Mouse (Mus musculus) liver, adult 2 months (tissue): ENCODE results near the gene Gm9999. TPM values are rescaled to one million over a fixed set of nuclear protein-coding genes. Genes with fewer than 3 reads are reported as not detected.
A peak's percentile ranks its signal among the peaks of the same experiment; 100 is the strongest.

ENCODE experiments used
- DNase-seq: peaks from one replicate; pipeline ENCODE4 v3.0.0-alpha.2; 2011; ENCODE audit warnings: low read depth, low spot score; ENCODE audit errors: extremely low read depth
- H3K27ac ChIP-seq: fragments of 200-500 bp; replicated peaks from 2 replicates; pipeline ENCODE4 v1.5.1; 2012; ENCODE audit warnings: low read depth, mild to moderate bottlenecking, control low read depth, inconsistent platforms, low read length; ENCODE audit not compliant: insufficient read depth
- H3K27me3 ChIP-seq: fragments of 200-500 bp; 2 replicates; pipeline ENCODE4 v1.6.1; 2012; ENCODE audit warnings: mild to moderate bottlenecking, moderate library complexity, low read length, inconsistent platforms; ENCODE audit not compliant: control insufficient read depth, insufficient read depth
- H3K36me3 ChIP-seq: fragments of 200-500 bp; 2 replicates; pipeline ENCODE4 v1.6.1; 2012; ENCODE audit warnings: low read length, inconsistent platforms; ENCODE audit not compliant: control insufficient read depth, insufficient read depth
- H3K4me1 ChIP-seq: fragments of 200-500 bp; 2 replicates; pipeline ENCODE4 v1.6.1; 2011; ENCODE audit warnings: low read length; ENCODE audit not compliant: control insufficient read depth, insufficient read depth
- H3K4me3 ChIP-seq: fragments of 200-500 bp; 2 replicates; pipeline ENCODE4 v1.5.1; 2011; ENCODE audit warnings: low read depth, mild to moderate bottlenecking, control low read depth, low read length, moderate library complexity; ENCODE audit not compliant: insufficient read depth
- H3K79me2 ChIP-seq: fragments of 200-500 bp; 2 replicates; pipeline ENCODE4 v1.6.1; 2012; ENCODE audit warnings: inconsistent platforms, mild to moderate bottlenecking, low read length, moderate library complexity; ENCODE audit not compliant: control insufficient read depth, insufficient read depth
- H3K9ac ChIP-seq: fragments of 200-500 bp; 2 replicates; pipeline ENCODE4 v1.6.1; 2012; ENCODE audit warnings: low read depth, mild to moderate bottlenecking, control low read depth, inconsistent platforms, low read length
- CTCF ChIP-seq: fragments of 200-500 bp; IDR thresholded peaks from 2 replicates; pipeline ENCODE4 v1.5.1; 2011; ENCODE audit warnings: low read depth, low read length, control low read depth
- POLR2A ChIP-seq: fragments of 200-500 bp; IDR thresholded peaks from 2 replicates; pipeline ENCODE4 v1.6.1; 2011; ENCODE audit warnings: low read length, control low read depth; ENCODE audit not compliant: insufficient read depth; ENCODE audit errors: extremely low read depth
- WGBS: fragments of 180-500 bp; shearing (Covaris S2); methylation state at CpG from one replicate; pipeline ENCODE4 v1.1.7; 2018; 5-methylcytosine and 5-hydroxymethylcytosine counted together
- polyA plus RNA-seq: library from polyadenylated mRNA; depleted of rRNA; stranded (reverse); fragments of >200 nt; gene quantifications from 2 replicates; pipeline ENCODE4 v1.2.3, GENCODE M21; 2012
- total RNA-seq: library from RNA; depleted of rRNA; stranded (reverse); fragments of >200 nt; gene quantifications from 2 replicates; pipeline ENCODE4 v1.2.3, GENCODE M21; 2014

The Gm9999 gene
- total and polyA plus RNA-seq, 2 experiments, result not detected

DNA sequence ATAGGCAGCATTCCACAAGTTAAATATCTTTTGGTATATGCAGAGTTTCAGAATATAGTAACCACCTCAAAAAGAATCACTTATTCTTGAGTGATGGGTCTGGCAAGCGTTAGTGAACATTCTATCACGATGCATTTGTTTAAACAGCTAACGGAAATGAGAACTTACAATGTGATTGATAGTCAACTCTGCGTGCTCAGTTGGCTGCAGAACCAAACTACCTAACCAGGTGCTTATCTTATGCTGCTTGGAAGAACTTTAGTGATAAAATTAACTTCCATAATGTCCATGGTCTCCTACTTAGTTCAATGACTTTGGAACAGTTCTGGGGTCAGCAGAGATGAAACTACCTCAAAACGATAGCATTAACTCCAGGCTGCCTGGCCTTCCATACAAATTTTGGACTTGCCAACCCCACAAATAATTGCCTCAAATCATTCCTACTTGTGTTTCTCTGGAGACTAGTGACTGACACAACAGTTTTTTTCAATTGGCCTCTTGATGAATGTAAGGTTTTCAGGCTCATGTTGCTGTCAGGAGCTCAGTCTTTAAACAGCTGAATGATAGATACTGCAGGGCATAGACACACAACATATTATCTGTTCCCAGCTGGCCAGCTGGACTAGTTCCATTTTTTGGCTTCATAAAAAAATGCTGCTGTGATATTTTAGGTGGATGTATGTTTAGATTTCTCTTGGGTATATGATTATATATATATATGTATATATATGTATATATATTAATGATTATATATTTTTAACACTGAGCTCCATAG, 17.9 kb downstream of the Gm9999 start:
- Histone ChIP-seq H3K27me3 (no peaks in the 10 kb centered on the region), H3K9ac (no peak overlapping the region), H3K36me3 (peaks cover 23% of the 10 kb centered on the region), H3K4me1 (peaks cover 22% of the 10 kb centered on the region), H3K79me2 (peaks cover 32% of the 10 kb centered on the region; the same call in 1 of the 2 replicates), H3K4me3 (no peak overlapping the region), H3K27ac (no peak overlapping the region)
- TF ChIP-seq POLR2A (no peak), CTCF (no peak)
- no peak for DNase-seq
- WGBS, result 34% methylated on average over 5 of the region's 5 CpGs

GRCm38 (mm10) chr7:47001900-47002275, 18.5 kb downstream of the Gm9999 start:
- 89% methylated on average over 4 of the region's 4 CpGs for WGBS
- no peak for TF ChIP-seq POLR2A
- peaks cover 18% of the 10 kb centered on the region for H3K36me3 ChIP-seq
- no peak overlapping the region for H3K9ac ChIP-seq
- no peaks in the 10 kb centered on the region for H3K27me3 ChIP-seq
- H3K79me2 ChIP-seq, result peaks cover 32% of the 10 kb centered on the region; the same call in 1 of the 2 replicates
- DNase-seq, result no peak
- peaks cover 24% of the 10 kb centered on the region for H3K4me1 ChIP-seq
- no peak overlapping the region for H3K27ac ChIP-seq
- no peak overlapping the region for H3K4me3 ChIP-seq

DNA sequence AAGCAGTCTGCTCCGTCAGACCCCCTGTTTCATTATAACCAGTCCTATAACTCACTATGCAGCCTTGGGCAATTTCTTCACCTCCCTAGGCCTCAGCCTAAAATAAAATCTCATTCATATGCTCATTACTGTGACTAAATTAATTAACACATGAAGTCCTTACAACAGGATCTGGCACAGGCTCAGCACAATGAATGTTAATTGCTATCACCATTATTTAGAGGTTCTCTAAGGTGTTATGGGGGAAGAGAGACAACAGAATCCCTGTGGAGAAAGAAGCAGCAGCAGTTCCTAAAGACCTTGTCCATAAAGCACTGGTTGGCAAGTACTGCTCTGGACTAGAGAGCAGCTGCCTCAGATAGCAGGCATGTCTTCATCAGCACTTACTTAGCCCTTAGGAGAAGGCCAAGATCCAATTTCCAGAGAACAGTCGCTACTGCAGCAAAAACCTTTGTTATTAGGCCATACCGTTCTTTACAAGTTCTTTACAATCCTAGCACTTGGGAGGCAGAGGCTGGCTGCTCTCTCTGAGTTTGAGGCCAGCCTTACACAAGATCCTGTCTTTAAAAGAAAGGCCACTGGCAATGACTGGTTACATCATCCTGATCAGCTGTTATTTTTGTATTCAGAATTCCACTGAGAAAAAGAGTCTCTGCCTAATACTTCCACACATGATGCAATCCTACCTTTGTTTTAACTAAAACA, 20.2 kb downstream of the Gm9999 start:
- Histone ChIP-seq H3K79me2 (peaks cover 37% of the 10 kb centered on the region; the same call in 1 of the 2 replicates), H3K36me3 (peaks cover 6% of the 10 kb centered on the region), H3K4me3 (no peak overlapping the region), H3K27me3 (no peaks in the 10 kb centered on the region), H3K27ac (no peak overlapping the region), H3K9ac (no peak overlapping the region), H3K4me1 (peaks cover 27% of the 10 kb centered on the region)
- peak; percentile 35 for DNase-seq
- WGBS, result 60% methylated on average over 3 of the region's 3 CpGs
- TF ChIP-seq POLR2A (no peak), CTCF (no peak)

- DNase-seq, result peak; percentile 77
- no peak for TF ChIP-seq POLR2A
- TF ChIP-seq CTCF, result no peak
- H3K4me1 ChIP-seq, result peaks cover 19% of the 10 kb centered on the region
Observed at GRCm38 (mm10) chr7:47007109-47007780, 23.9 kb downstream of the Gm9999 start.

DNA sequence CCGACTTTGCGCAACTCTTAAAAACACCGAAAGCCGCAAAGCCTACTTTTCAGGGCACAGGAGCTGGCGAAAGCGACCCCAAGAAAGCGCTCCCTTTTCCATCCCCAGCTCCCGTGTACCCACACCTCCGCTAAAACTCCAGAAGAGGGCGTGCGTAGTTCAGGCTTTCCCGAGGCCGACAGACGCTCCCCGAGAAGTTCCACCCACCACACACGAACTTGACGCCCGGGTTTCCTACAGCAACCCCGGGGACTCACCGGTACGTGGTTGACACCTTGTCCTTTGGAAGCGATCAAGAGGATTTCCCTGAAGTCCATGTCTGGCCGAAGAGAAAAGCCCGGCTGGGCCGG, 24.4 kb downstream of the Gm9999 start:
- Histone ChIP-seq H3K4me1 (peaks cover 19% of the 10 kb centered on the region), H3K4me3 (peak overlapping the region; percentile 58), H3K79me2 (peaks cover 24% of the 10 kb centered on the region; the same call in 1 of the 2 replicates), H3K36me3 (no peaks in the 10 kb centered on the region), H3K9ac (peak overlapping the region; percentile 63), H3K27ac (peak overlapping the region; percentile 81), H3K27me3 (no peaks in the 10 kb centered on the region)
- under 1% methylated on average over 25 of the region's 25 CpGs for WGBS
- TF ChIP-seq POLR2A, result no peak
- peak; percentile 69 for TF ChIP-seq CTCF
- DNase-seq, result peak; percentile 71

More at GRCm38 (mm10) chr7:47007109-47007780, 23.9 kb downstream of the Gm9999 start:
- Histone ChIP-seq H3K36me3 (no peaks in the 10 kb centered on the region), H3K4me3 (peak overlapping the region; percentile 58), H3K79me2 (peaks cover 25% of the 10 kb centered on the region; the same call in 1 of the 2 replicates), H3K27me3 (no peaks in the 10 kb centered on the region), H3K9ac (peak overlapping the region; percentile 63), H3K27ac (peak overlapping the region; percentile 81)
- WGBS, result 5% methylated on average over 21 of the region's 21 CpGs
